Mouse (Mus musculus): ENCODE measurements at regions not wholly inside any gene's neighbourhood (a gene's known extent, or its start where the extent isn't known, plus 50 kb on each side); places are given as distances from the start of the nearest gene placed in this dataset.

- DNase-seq (ENCODE audit: extremely low read depth, low read depth, low spot score) = no peak
These were observed 65.1 kb upstream of the Tab2 start for GRCm38 (mm10) chr10:8020916-8021705.

DNA sequence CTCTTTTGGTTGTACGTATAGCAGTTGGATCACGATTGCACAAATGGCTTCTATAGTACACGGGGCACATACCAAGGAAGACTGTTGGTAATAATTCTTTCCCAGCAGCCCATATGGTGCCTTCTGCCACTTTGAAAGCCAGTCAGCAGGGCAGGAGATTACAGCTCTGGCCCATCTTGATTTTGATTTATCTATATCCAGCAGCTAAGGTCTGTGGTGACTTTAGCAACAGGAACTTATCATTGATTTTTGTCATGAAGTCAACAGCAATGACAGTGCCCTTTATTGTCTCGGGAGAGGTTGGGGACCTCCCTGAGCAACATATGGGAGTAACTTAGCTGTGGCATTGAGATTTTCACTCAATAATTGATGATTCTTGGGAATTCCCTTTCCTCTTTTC lies 64.1 kb upstream of the Tab2 start:
- DNase-seq (ENCODE audit: extremely low read depth, low read depth, low spot score) = no peak

GRCm38 (mm10) chr10:8018229-8019026 lies 62.4 kb upstream of the Tab2 start:
- no peak for DNase-seq (ENCODE audit: extremely low read depth, low read depth, low spot score)

DNA sequence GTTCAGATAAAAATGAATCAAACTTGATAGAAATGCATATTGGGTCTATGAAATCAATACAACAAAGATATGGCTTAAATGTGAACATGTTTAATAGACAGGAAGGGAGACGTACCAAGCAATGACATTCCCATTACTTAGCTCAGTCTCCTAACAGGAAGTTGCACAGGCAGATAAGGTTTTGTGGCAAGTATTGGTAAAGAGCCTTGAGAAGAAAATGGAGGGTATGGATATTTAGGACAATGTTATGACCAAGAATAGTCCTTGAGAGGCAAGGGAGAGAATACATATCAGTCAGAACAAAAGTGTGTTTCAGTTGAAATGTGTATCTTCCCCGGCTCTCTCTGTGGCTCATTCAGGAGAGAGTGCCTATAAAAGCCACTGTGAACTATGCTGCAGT lies 60.7 kb upstream of the Tab2 start:
- no peak for DNase-seq (ENCODE audit: extremely low read depth, low read depth, low spot score)

DNA sequence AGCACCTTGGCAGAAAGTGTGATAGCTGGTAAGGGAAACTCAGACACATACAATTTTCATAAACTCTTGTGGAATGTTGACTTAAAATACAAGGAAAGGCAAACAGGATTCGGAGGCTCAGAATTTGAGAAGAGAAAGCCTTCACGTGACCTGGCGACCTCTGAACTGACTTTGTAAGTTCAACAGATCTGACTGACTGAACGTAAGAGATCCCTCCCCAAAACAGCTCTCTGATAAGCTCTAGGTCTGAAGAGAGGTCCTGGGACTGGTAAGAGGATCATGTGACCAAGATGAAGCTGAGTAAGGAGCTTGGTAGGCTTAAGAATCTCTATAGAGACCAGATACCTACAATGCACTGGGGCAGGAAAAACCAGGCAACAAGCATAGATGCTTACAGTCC lies 55.7 kb upstream of the Tab2 start:
- no peak for DNase-seq (ENCODE audit: extremely low read depth, low read depth, low spot score)

GRCm38 (mm10) chr10:8011138-8011537 lies 55.1 kb upstream of the Tab2 start:
- DNase-seq (ENCODE audit: extremely low read depth, low read depth, low spot score) = no peak

DNA sequence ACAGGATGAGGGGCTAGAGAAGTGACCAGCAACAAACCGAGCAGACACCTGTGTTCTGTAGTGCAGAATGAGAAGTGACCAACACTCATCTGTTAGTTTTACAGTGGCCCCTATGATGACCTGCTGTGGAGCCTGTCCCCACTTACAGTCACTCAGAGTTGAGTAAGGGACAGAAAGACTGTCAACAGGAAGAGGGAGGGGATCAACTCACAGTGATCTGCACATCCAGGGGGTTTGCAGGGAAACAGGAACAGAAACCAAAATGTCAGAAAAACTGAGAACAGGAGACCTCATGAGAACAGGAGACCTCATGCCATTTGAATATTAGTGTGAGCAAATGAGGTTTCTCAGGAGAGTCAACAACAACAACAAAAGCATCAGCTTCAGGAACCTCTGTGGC lies 53.8 kb upstream of the Tab2 start:
- DNase-seq (ENCODE audit: extremely low read depth, low read depth, low spot score) = no peak

GRCm38 (mm10) chr10:8007990-8008368 lies 51.9 kb upstream of the Tab2 start:
- no peak for DNase-seq (ENCODE audit: extremely low read depth, low read depth, low spot score)

DNA sequence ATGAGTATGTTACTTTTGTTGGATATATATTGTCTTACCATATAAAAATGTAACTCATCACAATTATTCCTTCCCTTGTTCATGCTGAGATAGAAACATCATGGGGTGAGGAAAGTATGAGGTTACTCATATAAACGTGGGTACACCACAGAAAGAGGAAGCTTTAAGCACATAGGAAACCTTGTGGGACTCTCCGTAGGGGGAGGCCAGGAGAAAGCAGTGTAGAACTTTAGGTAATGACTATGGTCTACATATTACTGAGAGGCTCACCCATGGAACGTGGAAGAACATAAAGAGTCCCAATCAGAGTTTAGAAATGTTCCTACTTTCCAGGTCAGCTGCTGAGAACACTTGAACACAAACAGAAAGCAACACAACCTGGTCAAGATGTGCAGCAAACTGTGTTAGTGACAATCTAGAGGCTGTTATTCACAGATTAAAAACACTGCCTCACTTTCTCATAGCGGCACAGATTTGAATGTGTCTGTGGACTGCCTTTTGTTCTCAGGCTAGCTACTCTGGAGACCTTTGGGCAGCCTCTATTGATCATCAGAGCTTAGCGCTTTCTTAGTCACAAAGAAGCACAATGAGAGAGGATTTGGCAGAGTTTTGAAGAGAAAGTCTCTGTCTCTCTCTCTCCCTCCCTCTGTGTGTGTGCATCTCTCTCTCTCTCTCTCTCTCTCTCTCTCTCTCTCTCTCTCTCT lies 51.4 kb upstream of the Tab2 start:
- DNase-seq (ENCODE audit: extremely low read depth, low read depth, low spot score) = no peak

Measured in fat pad, adult 2 months (tissue).